26 mouse cellular contexts compared by ENCODE assay signal in genomic region chr17:58973237-58973636, GRCm38 (mm10). TPM values are rescaled to one million over a fixed set of nuclear protein-coding genes. Genes with fewer than 3 reads are reported as not detected.
"Had no signal": no experiment of that assay in that cellular context is flagged by ENCODE, and none has a peak within 500 bp of the region (broad histone marks: within the 10 kb centered on the region; RNA-seq: fewer than 3 reads in every experiment).

No protein-coding gene starts in this region.

- DNase-seq: forebrain, postnatal 0 days; gastrocnemius, postnatal 14 days; gastrocnemius, postnatal 36 days; heart, adult 11 months; heart, adult 2 months; heart, postnatal 14 days; heart, postnatal 36 days; kidney, adult 11 months; kidney, adult 2 months; kidney, adult 9 months; kidney, postnatal 14 days; kidney, postnatal 4 days; liver had no signal

- H3K27ac ChIP-seq: heart, adult 2 months; heart, embryonic 13.5 days; heart, embryonic 15.5 days; kidney, embryonic 15.5 days; kidney, postnatal 0 days; layer of hippocampus, adult 2 months; left cerebral cortex, adult 2 months; limb, embryonic 10.5 days; limb, embryonic 12.5 days had no signal

- H3K36me3 ChIP-seq: heart, embryonic 13.5 days; heart, embryonic 15.5 days; kidney, embryonic 15.5 days; limb, embryonic 10.5 days; limb, embryonic 12.5 days had no signal

- H3K27me3 ChIP-seq: heart, embryonic 13.5 days; heart, embryonic 15.5 days; kidney, embryonic 15.5 days; limb, embryonic 12.5 days had no signal

- H3K4me1 ChIP-seq: heart, embryonic 13.5 days; heart, embryonic 15.5 days; kidney, embryonic 15.5 days; limb, embryonic 12.5 days had no signal

- H3K9me3 ChIP-seq: heart, embryonic 13.5 days; heart, embryonic 15.5 days; kidney, embryonic 15.5 days; limb, embryonic 10.5 days; limb, embryonic 12.5 days had no signal

- ATAC-seq: forebrain, postnatal 0 days; hindbrain, embryonic 16.5 days; intestine, embryonic 16.5 days had no signal

- H3K9ac ChIP-seq: forebrain, postnatal 0 days; heart, embryonic 13.5 days; heart, embryonic 15.5 days; kidney, embryonic 15.5 days; limb, embryonic 12.5 days had no signal

- H3K4me3 ChIP-seq: heart, adult 2 months; heart, embryonic 13.5 days; heart, embryonic 15.5 days; kidney, embryonic 15.5 days; layer of hippocampus, adult 2 months; left cerebral cortex, adult 2 months; limb, embryonic 10.5 days; limb, embryonic 12.5 days had no signal

- H3K4me2 ChIP-seq: heart, embryonic 11.5 days; heart, embryonic 13.5 days; heart, embryonic 15.5 days; kidney, embryonic 15.5 days; limb, embryonic 12.5 days; liver, embryonic 11.5 days had no signal

RNA-seq across cellular contexts. Expression of gene Pdzph1, which starts 17.9 kb away (rescaled TPM):
- polyA plus RNA-seq: heart, adult 2 months; heart, embryonic 11.5 days; heart, embryonic 13.5 days; heart, embryonic 15.5 days; heart, postnatal 0 days; kidney, adult 2 months; kidney, embryonic 15.5 days; kidney, postnatal 0 days; limb, embryonic 10.5 days; limb, embryonic 12.5 days had no signal
